ENCODE assay signal across 15 mouse cellular contexts in the genomic region with DNA sequence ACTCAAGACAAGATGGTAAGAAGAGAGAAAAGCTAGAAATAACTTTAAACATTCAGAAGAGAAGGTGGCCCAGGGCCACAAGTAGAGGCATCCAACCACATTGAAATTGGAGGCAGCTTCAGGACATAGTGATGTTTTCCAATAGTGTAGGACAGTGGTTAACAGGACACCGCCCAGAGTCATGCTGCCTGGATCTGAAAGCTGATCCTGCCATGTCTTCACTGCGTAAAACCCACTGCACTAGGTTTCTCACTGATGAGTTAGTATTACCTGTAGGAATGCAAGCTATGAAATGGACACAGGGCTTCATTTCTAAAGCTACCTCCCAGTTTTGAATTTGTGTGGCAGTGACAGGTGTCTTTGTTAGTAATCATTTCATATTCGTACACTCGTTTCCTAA.
"Had no signal": no experiment of that assay in that cellular context is flagged by ENCODE, and none has a peak within 500 bp of the region (broad histone marks: within the 10 kb centered on the region; RNA-seq: fewer than 3 reads in every experiment).

No protein-coding gene starts in this region.

- H3K4me2 ChIP-seq: lung, embryonic 14.5 days; midbrain, embryonic 13.5 days; midbrain, embryonic 15.5 days; neural tube, embryonic 13.5 days; neural tube, embryonic 15.5 days had no signal

- H3K27ac ChIP-seq: midbrain, embryonic 10.5 days; midbrain, embryonic 13.5 days; midbrain, embryonic 15.5 days; neural tube, embryonic 13.5 days; neural tube, embryonic 15.5 days had no signal

- H3K9ac ChIP-seq: lung, embryonic 14.5 days; midbrain, embryonic 13.5 days; midbrain, embryonic 15.5 days; neural tube, embryonic 13.5 days; neural tube, embryonic 15.5 days had no signal

- H3K9me3 ChIP-seq: midbrain, embryonic 10.5 days; midbrain, embryonic 13.5 days; midbrain, embryonic 15.5 days; neural tube, embryonic 13.5 days; neural tube, embryonic 15.5 days had no signal

- ATAC-seq: midbrain, embryonic 13.5 days; midbrain, embryonic 15.5 days had no signal

- H3K4me3 ChIP-seq: midbrain, embryonic 10.5 days; midbrain, embryonic 13.5 days; midbrain, embryonic 15.5 days; myocyte; neural tube, embryonic 13.5 days; neural tube, embryonic 15.5 days had no signal

- H3K4me1 ChIP-seq: midbrain, embryonic 10.5 days; midbrain, embryonic 13.5 days; midbrain, embryonic 15.5 days; neural tube, embryonic 13.5 days; neural tube, embryonic 15.5 days had no signal

- DNase-seq: lung, adult 18-20 months; lung, embryonic 14.5 days; lung, postnatal 10 days; lung, postnatal 4 days; right cerebral cortex, postnatal 14 days; spleen, adult 18-20 months; thymus, adult 18-20 months; thymus, postnatal 14 days; thymus, postnatal 36 days had no signal

- H3K27me3 ChIP-seq: midbrain, embryonic 13.5 days; midbrain, embryonic 15.5 days; neural tube, embryonic 13.5 days; neural tube, embryonic 15.5 days had no signal

- H3K36me3 ChIP-seq: midbrain, embryonic 10.5 days; midbrain, embryonic 13.5 days; midbrain, embryonic 15.5 days; neural tube, embryonic 13.5 days; neural tube, embryonic 15.5 days had no signal
